Mouse (Mus musculus) midbrain, postnatal 0 days (tissue): Measurements from ENCODE around the gene Gm20388. TPM values are rescaled to one million over a fixed set of nuclear protein-coding genes. Genes with fewer than 3 reads are reported as not detected.

Source experiments
- ATAC-seq: fragments of 200-750 bp; cut with Nextera tagmentation; 2 replicates; pipeline ENCODE4 v1.8.0; 2017; ENCODE audit warnings: moderate number of reproducible peaks, mild to moderate bottlenecking, moderate TSS enrichment, moderate library complexity; ENCODE audit not compliant: low FRiP score
- DNase-seq: peaks from one replicate; pipeline ENCODE4 v3.0.0-alpha.2; 2015; ENCODE audit warnings: low spot score
- H3K27ac ChIP-seq: fragments of 300-500 bp; sonication (generic); 2 replicates; pipeline ENCODE4 v1.5.1; 2014; ENCODE audit warnings: low read depth, mild to moderate bottlenecking, low read length, mixed read lengths
- H3K27me3 ChIP-seq: fragments of 300-500 bp; sonication (generic); 2 replicates; pipeline ENCODE4 v1.6.1; 2014; ENCODE audit warnings: low read length, control low read depth, mixed read lengths; ENCODE audit not compliant: insufficient read depth
- H3K36me3 ChIP-seq: fragments of 300-500 bp; sonication (generic); 2 replicates; pipeline ENCODE4 v1.6.1; 2014; ENCODE audit warnings: low read length, control low read depth, mixed read lengths; ENCODE audit not compliant: insufficient read depth
- H3K4me1 ChIP-seq: fragments of 300-500 bp; sonication (generic); 2 replicates; pipeline ENCODE4 v1.6.1; 2014; ENCODE audit warnings: mild to moderate bottlenecking, control low read depth, antibody characterized with exemption, low read length, mixed read lengths; ENCODE audit not compliant: insufficient read depth
- H3K4me2 ChIP-seq: fragments of 300-500 bp; sonication (generic); 2 replicates; pipeline ENCODE4 v1.6.1; 2014; ENCODE audit warnings: low read depth, mild to moderate bottlenecking, low read length, mixed read lengths; ENCODE audit not compliant: poor library complexity, severe bottlenecking
- H3K4me3 ChIP-seq: fragments of 300-500 bp; sonication (generic); 2 replicates; pipeline ENCODE4 v1.5.1; 2014; ENCODE audit warnings: low read depth, mild to moderate bottlenecking, low read length, moderate library complexity
- H3K9ac ChIP-seq: fragments of 300-500 bp; sonication (generic); replicated peaks from 2 replicates; pipeline ENCODE4 v1.6.1; 2014; ENCODE audit warnings: mild to moderate bottlenecking, low read length, moderate library complexity, mixed read lengths; ENCODE audit not compliant: poor library complexity, severe bottlenecking
- H3K9me3 ChIP-seq: fragments of 300-500 bp; sonication (generic); 2 replicates; pipeline ENCODE4 v1.6.1; 2016; ENCODE audit warnings: low read length, control low read depth
- CTCF ChIP-seq: IDR thresholded peaks from 2 replicates; pipeline ENCODE4 v1.5.1; 2016; ENCODE audit warnings: antibody characterized with exemption, mild to moderate bottlenecking
- WGBS: fragments of 180-500 bp; shearing (Covaris S2); extraction: QIAGEN DNeasy Blood & Tissue Kit; methylation state at CpG from one replicate; pipeline ENCODE4 v1.1.7; 2014; 5-methylcytosine and 5-hydroxymethylcytosine counted together
- polyA plus RNA-seq: library from polyadenylated mRNA; unstranded; fragments of >200 nt; fragmentation: Nextera tagmentation; extraction: Ambion mirVana; gene quantifications from 2 replicates; pipeline ENCODE4 v1.2.1, GENCODE M21; 2015
- total RNA-seq: library from RNA; depleted of rRNA; stranded (reverse); fragments of >200 nt; gene quantifications from 2 replicates; pipeline ENCODE4 v1.2.3, GENCODE M21; 2014

Gm20388 gene
- total and polyA plus RNA-seq, 2 experiments from 2014 or later = 74.2 TPM; not detected in 1

DNA sequence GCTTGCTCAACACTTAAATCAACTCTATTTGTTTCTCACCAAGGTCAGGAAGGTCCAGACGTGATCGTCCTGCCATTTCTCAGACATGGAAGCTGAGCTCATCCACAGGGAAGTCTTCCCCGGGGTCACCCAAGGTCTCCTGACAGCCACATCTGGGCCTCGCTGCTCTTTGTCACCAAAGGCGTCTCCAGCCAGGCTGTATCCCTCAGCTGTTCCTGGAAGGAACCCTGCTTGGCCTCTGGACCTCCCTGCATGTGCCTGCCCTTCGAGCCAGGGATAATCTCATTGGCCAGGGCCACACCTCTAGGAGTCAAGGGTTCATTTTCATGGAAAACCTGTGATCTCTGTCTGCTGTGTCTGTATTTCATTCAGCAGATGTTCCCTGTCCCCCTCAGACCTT, 2168.5 kb downstream of the Gm20388 start:
- H3K27me3 ChIP-seq = no peaks in the 10 kb centered on the region
- 66% methylated on average over 6 of the region's 6 CpGs for WGBS
- no peak for DNase-seq

DNA sequence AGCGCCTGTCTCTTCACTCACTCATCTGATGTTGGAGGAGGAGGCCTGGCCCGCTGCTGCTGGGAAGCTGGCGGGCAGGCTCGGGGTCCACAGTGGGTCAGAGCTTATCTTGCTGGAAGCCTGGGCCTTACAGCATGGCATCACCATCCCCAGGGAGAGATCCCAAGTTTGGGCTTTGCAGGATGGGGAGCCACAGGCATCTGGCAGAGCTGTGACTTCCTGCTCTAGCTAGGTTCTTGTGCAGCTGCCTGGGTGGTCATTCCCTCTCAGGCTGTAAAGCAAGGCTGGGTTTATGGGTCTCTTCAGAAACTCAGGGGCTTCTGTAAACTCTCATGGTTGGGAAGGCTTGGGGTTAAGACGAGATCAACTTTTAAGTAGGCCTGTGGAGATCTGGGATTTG, 2169.7 kb downstream of the Gm20388 start:
- no peak for ATAC-seq
- TF ChIP-seq CTCF = no peak
- no peaks in the 10 kb centered on the region for H3K4me1 ChIP-seq
- H3K27ac ChIP-seq = no peak overlapping the region
- no peaks in the 10 kb centered on the region for H3K27me3 ChIP-seq
- H3K36me3 ChIP-seq = no peaks in the 10 kb centered on the region
- DNase-seq = no peak
- WGBS = 49% methylated on average over 5 of the region's 5 CpGs
- no peak overlapping the region for H3K9ac ChIP-seq
- H3K4me2 ChIP-seq = no peak overlapping the region
- no peaks in the 10 kb centered on the region for H3K9me3 ChIP-seq
- H3K4me3 ChIP-seq = no peak overlapping the region

More for the DNA sequence above, 2168.5 kb downstream of the Gm20388 start:
- TF ChIP-seq CTCF = no peak
- H3K4me1 ChIP-seq = no peaks in the 10 kb centered on the region
- no peak for ATAC-seq
- no peak overlapping the region for H3K4me3 ChIP-seq
- H3K4me2 ChIP-seq = no peak overlapping the region
- no peaks in the 10 kb centered on the region for H3K9me3 ChIP-seq
- H3K27ac ChIP-seq = no peak overlapping the region
- no peak overlapping the region for H3K9ac ChIP-seq
- H3K36me3 ChIP-seq = no peaks in the 10 kb centered on the region

DNA sequence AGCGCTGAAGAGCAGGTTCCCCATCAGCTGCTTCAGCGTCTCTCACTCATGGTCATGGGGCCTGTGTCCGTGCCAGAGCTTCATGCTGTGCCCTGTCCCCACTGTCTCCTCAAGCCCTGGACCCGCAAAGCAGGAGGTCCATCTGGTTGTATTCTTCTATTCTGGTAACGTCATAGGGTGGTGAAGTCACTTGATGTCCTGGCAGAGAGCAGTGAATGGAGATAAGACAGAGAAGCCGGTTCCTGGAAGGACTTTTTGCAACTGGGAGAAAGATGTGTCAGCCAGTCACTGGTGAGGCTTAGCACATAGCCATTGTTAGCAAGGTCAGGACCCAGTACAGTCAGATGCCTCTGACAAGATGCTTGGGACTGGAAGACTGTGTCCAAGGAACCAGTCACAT, 2172.8 kb downstream of the Gm20388 start:
- Histone ChIP-seq H3K27me3 (no peaks in the 10 kb centered on the region; the same call in 1 of the 2 replicates), H3K9ac (no peak overlapping the region), H3K4me1 (no peaks in the 10 kb centered on the region), H3K4me2 (no peak overlapping the region), H3K27ac (no peak overlapping the region), H3K4me3 (no peak overlapping the region), H3K36me3 (no peaks in the 10 kb centered on the region), H3K9me3 (no peaks in the 10 kb centered on the region)
- 85% methylated on average over 6 of the region's 6 CpGs for WGBS
- DNase-seq = no peak
- ATAC-seq = no peak
- TF ChIP-seq CTCF = no peak

DNA sequence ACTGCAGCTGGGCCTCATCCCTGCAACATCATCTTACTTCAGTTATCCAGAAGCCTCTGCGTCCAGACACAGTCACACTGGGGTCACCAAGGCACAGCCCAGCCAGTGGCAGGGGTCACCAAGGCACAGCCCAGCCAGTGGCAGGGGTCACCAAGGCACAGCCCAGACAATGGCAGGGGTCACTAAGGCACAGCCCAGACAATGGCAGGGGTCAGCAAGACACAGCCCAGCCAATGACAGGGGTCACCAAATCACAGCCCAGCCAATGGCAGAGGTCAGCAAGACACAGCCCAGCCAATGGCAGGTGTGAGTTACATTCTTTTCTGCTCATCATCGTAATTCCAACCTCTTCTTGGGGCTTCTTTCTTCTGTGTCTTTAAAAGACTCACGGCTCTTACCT, 2173.5 kb downstream of the Gm20388 start:
- no peak overlapping the region for H3K4me3 ChIP-seq
- 13% methylated on average over 3 of the region's 3 CpGs for whole genome bisulfite sequencing
- no peak for DNase-seq

DNA sequence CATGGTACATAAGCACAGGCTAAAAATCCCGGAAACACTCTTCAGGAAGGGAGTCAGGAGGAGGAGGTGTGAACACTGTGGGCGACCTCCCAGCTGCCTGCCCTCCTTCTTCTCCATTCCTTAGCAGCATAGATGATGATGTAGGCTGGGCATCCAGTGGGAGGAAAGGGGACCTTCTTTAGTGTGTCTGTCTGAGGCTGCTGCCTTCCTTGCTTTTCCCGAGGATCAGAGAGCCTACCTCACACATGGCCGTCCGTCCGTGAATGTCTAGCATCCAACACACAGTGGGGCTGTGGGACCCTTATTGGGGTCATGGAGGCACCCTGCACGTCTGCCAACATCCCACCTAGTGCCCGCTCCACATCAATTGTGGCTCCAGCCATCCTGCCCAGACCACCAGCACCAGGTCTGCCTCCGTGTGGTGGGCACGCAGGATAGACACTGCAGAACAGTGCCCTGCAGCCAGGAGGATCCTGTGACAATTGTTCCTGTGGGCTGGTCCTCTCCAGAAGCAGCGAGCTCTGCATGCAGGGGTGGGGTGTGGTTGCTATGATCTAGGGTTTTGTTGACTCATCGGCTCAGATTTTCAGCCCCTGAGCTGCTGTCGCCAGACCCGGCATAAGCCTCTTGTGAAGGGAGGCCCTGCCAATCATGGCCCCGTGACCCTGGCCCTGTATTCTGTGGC, 2174.2 kb downstream of the Gm20388 start:
- no peak overlapping the region for H3K4me3 ChIP-seq
- WGBS = 58% methylated on average over 15 of the region's 15 CpGs
- H3K4me2 ChIP-seq = no peak overlapping the region
- TF ChIP-seq CTCF = no peak
- H3K9ac ChIP-seq = no peak overlapping the region
- no peak overlapping the region for H3K27ac ChIP-seq
- DNase-seq (no peak), ATAC-seq (no peak)
- H3K36me3 ChIP-seq = no peaks in the 10 kb centered on the region
- no peaks in the 10 kb centered on the region for H3K4me1 ChIP-seq
- H3K9me3 ChIP-seq = no peaks in the 10 kb centered on the region
- H3K27me3 ChIP-seq = no peaks in the 10 kb centered on the region; the same call in 1 of the 2 replicates

More for the DNA sequence above, 2173.5 kb downstream of the Gm20388 start:
- Histone ChIP-seq H3K4me1 (no peaks in the 10 kb centered on the region), H3K36me3 (no peaks in the 10 kb centered on the region), H3K9me3 (no peaks in the 10 kb centered on the region), H3K27ac (no peak overlapping the region), H3K27me3 (no peaks in the 10 kb centered on the region; the same call in 1 of the 2 replicates), H3K4me2 (no peak overlapping the region), H3K9ac (no peak overlapping the region)
- ATAC-seq = no peak
- no peak for TF ChIP-seq CTCF

DNA sequence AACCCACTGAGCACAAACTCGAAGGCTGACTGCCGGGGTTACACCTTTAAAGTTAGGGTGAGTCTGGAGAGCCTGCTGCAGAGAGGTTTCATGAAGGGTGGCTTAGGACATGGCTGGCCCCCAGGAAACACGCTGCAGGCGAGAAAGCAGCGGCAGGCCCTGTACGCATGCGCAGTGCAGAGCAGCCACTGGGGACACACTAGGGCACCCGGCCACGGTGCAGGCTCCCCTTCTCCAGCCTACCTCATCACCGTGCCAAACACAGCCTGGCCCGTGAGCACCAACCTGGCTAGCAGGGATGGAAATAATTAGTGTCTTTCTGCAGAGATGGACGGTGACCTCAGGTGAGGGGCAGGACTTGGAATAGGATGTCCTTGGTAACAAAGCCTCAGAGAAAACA, 2175.4 kb downstream of the Gm20388 start:
- H3K4me3 ChIP-seq = no peak overlapping the region
- no peak overlapping the region for H3K9ac ChIP-seq
- no peak for DNase-seq
- no peak overlapping the region for H3K4me2 ChIP-seq
- no peaks in the 10 kb centered on the region; the same call in 1 of the 2 replicates for H3K27me3 ChIP-seq
- H3K4me1 ChIP-seq = no peaks in the 10 kb centered on the region
- no peaks in the 10 kb centered on the region for H3K36me3 ChIP-seq
- ATAC-seq = no peak
- no peak; the same call in 1 of the 2 replicates for TF ChIP-seq CTCF
- 85% methylated on average over 12 of the region's 12 CpGs for WGBS
- no peak overlapping the region for H3K27ac ChIP-seq
- no peaks in the 10 kb centered on the region for H3K9me3 ChIP-seq
